Mouse (Mus musculus) embryonic facial prominence, embryonic 15.5 days (tissue): ENCODE results near the gene Mef2c. TPM values are rescaled to one million over a fixed set of nuclear protein-coding genes. Genes with fewer than 3 reads are reported as not detected.
A peak's percentile ranks its signal among the peaks of the same experiment; 100 is the strongest.

Experiments used
- ATAC-seq: fragments of 200-750 bp; cut with Nextera tagmentation; 2 replicates; pipeline ENCODE4 v1.8.0; 2017; ENCODE audit warnings: low read depth, moderate TSS enrichment; ENCODE audit not compliant: insufficient number of reproducible peaks, low FRiP score, low TSS enrichment
- H3K27ac ChIP-seq: fragments of 300-500 bp; sonication (generic); replicated peaks from 2 replicates; pipeline ENCODE4 v1.5.1; 2015; ENCODE audit warnings: mild to moderate bottlenecking, inconsistent platforms
- H3K27me3 ChIP-seq: fragments of 300-500 bp; sonication (generic); 2 replicates; pipeline ENCODE4 v1.6.1; 2015; ENCODE audit warnings: inconsistent platforms
- H3K36me3 ChIP-seq: fragments of 300-500 bp; sonication (generic); 2 replicates; pipeline ENCODE4 v1.6.1; 2015; ENCODE audit warnings: mild to moderate bottlenecking, inconsistent platforms
- H3K4me1 ChIP-seq: fragments of 300-500 bp; sonication (generic); 2 replicates; pipeline ENCODE4 v1.6.1; 2015; ENCODE audit warnings: inconsistent platforms
- H3K4me2 ChIP-seq: fragments of 300-500 bp; sonication (generic); replicated peaks from 2 replicates; pipeline ENCODE4 v1.6.1; 2015; ENCODE audit warnings: mild to moderate bottlenecking, inconsistent platforms
- H3K4me3 ChIP-seq: fragments of 300-500 bp; sonication (generic); replicated peaks from 2 replicates; pipeline ENCODE4 v1.5.1; 2015; ENCODE audit warnings: mild to moderate bottlenecking, inconsistent platforms
- H3K9ac ChIP-seq: fragments of 300-500 bp; sonication (generic); 2 replicates; pipeline ENCODE4 v1.6.1; 2015; ENCODE audit warnings: inconsistent platforms
- H3K9me3 ChIP-seq: fragments of 300-500 bp; sonication (generic); replicated peaks from 2 replicates; pipeline ENCODE4 v1.6.1; 2016; ENCODE audit warnings: inconsistent platforms
- WGBS: fragments of 180-500 bp; shearing (Covaris S2); methylation state at CpG from one replicate; pipeline ENCODE4 v1.1.7; 2015; 5-methylcytosine and 5-hydroxymethylcytosine counted together
- polyA plus RNA-seq: library from polyadenylated mRNA; unstranded; fragments of >200 nt; fragmentation: Nextera tagmentation; extraction: Ambion mirVana; gene quantifications from 2 replicates; pipeline ENCODE4 v1.2.1, GENCODE M21; 2015

Mef2c gene
- polyA plus RNA-seq, 1 experiment from 2014 or later: 166 TPM

DNA sequence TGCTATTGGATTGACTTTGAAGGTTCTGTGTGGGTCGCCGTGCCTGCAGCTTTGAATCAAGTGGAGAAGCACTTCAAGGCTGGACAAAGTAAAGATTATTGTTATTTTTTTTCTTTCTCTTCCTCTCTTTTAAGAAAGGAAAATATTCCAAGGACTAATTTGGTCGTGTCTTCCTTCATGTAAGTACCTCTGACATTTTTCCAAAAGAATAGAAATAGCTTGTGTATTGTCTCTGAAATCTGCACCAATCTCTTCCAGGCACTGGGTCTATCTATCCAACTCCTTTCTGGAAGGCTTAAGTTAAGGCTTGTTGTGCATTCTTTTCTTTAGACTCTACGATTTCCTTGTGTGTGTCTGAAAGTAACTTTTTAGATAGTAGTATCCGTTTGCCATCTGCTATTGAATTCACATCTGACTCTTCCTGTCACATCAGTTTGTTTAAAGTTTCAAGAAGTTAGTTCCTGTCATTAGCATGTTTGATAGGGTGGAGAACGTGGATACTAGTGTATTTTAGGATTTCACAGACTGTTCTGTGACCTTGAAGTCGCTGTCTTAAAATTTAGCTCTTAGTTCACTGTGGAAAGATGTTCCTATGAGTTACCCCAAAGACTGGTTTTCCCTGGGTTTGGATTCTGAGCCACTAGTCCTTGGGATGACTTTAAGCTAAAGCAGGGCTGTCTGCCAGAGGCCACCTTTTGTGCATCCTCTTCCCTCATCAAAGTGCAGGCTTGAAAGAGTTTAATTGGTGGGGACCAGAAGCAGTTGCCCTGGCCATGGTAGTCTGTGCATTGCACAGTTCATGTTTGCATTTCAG, 21.3 kb downstream of the Mef2c start:
- H3K4me3 ChIP-seq: peak overlapping the region; percentile 68

DNA sequence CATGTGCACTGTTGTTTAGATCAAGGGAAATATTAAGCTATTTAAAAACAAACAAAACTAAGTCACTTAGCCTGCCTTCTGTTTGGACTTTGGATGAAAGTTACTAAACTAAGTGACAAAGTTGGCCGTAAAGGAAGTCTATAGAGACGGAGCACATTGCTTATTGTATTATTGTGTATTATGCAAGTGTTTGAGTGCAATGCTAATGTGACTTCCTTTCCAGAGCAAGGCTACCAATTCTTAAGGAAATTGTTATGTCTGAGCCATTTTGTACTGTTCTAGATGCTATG, 21.8 kb downstream of the Mef2c start:
- 45% methylated on average over 2 of the region's 2 CpGs for WGBS
- Histone ChIP-seq H3K4me2 (peak overlapping the region; percentile 62), H3K9me3 (no peaks in the 10 kb centered on the region), H3K9ac (peak overlapping the region; percentile 24), H3K4me3 (peak overlapping the region; percentile 68), H3K27ac (peak overlapping the region; percentile 92), H3K4me1 (no peaks in the 10 kb centered on the region), H3K27me3 (no peaks in the 10 kb centered on the region), H3K36me3 (no peaks in the 10 kb centered on the region)
- no peak for ATAC-seq

More for the DNA sequence above, 21.3 kb downstream of the Mef2c start:
- no peak for ATAC-seq
- 6% methylated on average over 7 of the region's 7 CpGs for WGBS
- peak overlapping the region; percentile 62 for H3K4me2 ChIP-seq
- no peaks in the 10 kb centered on the region for H3K4me1 ChIP-seq
- no peaks in the 10 kb centered on the region for H3K9me3 ChIP-seq
- H3K27me3 ChIP-seq: no peaks in the 10 kb centered on the region
- no peaks in the 10 kb centered on the region for H3K36me3 ChIP-seq
- peak overlapping the region; percentile 92 for H3K27ac ChIP-seq
- peak overlapping the region; percentile 24 for H3K9ac ChIP-seq

DNA sequence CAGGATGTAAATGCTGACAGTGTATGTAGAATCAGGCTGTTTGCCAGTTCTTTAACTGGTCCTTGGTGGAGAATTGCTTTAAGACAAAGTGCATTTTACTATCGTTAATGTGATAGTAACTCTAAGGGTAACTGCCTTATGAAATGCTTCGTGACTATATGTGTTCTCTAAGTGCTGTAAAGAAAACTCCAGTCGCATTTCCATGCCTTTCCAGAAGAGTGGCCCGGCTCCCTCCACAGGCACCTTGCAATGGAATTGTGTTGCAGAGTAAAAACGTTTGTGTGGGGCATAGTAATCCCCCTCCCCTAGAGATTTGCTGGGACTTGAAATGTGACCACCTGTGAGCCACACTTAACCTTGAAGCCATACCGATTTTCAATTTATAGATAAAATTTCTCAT, 22.2 kb downstream of the Mef2c start:
- Histone ChIP-seq H3K4me2 (peak overlapping the region; percentile 62), H3K36me3 (no peaks in the 10 kb centered on the region), H3K9ac (peak overlapping the region; percentile 24; the same call in 1 of the 2 replicates), H3K9me3 (no peaks in the 10 kb centered on the region), H3K27ac (peak overlapping the region; percentile 92), H3K4me1 (no peaks in the 10 kb centered on the region), H3K4me3 (peak overlapping the region; percentile 68), H3K27me3 (no peaks in the 10 kb centered on the region)
- 23% methylated on average over 6 of the region's 6 CpGs for WGBS
- ATAC-seq: no peak

DNA sequence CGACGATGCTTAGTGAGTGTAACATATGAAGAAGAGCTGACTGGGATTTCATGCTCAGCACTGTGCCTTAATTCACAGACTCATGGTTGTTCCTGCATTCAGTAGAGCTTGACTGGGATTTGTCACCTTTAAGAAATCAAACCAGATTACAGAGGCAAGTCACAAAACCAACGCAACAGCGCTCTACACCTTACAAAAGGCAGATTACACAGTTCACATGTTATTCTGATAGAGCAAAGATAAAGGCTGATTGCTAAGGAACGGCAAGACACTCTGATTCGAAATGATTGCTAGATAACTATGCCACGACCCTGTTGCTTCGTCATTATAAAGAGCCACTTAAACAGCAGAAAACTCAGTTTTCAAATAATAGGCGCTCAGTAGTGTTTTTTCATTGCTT, 24.1 kb downstream of the Mef2c start:
- Histone ChIP-seq H3K27ac (no peak overlapping the region), H3K9me3 (no peaks in the 10 kb centered on the region), H3K27me3 (no peaks in the 10 kb centered on the region), H3K4me3 (peak overlapping the region; percentile 28), H3K36me3 (no peaks in the 10 kb centered on the region), H3K4me1 (peaks cover 4% of the 10 kb centered on the region; the same call in 1 of the 2 replicates), H3K4me2 (peak overlapping the region; percentile 33), H3K9ac (no peak overlapping the region)
- no peak for ATAC-seq
- 65% methylated on average over 9 of the region's 9 CpGs for WGBS

DNA sequence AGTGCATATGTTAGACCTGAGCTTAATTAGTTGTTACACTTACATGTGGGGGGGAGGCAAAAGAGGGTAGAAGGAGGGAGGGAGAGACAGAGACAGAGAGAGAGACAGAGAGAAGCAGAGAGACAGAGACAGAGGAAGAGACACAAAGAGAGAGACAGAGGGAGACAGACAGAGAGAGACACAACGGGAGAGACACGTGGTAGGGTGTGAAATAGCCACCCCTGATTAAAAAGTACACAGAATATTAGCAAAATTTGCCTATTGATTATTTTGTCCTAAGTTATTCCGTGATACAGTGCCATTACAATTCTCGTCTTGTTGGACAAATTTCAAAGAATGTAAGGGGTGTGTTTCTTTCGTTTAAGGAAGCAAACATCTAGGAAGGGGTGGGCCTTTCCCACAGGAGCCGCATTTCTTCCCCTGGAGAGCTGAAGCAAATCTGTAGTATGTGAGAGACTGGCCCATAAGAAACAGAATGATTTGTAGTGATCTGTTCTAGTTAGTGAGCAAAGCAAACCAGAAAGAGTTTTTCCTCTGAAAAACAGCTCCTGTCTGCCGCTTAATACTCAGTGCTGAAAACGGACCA, 26.0 kb downstream of the Mef2c start:
- WGBS: 60% methylated on average over 8 of the region's 8 CpGs
- ATAC-seq: no peak
- peak overlapping the region; percentile 24 for H3K4me2 ChIP-seq

DNA sequence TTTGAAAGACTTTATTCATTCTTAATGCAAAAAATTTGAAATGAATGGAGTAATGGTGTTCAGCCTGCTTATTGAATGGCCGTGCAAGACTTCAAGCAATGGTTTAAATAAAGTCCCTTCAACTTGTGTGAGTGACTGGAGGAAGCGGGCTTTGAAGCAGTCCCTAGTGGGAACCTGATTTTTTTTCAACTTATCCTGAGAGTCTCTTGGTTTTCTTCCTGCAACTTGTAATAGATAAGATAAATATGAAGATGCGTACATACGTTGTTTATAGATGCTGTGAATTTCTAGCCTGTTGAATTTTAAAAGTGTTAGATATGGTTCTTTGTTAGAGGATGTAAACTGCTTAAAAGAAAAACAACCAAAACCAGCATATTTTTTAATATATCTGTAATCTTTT, 27.1 kb downstream of the Mef2c start:
- ATAC-seq: no peak
- Histone ChIP-seq H3K27ac (no peak overlapping the region), H3K4me3 (no peak overlapping the region), H3K9me3 (no peaks in the 10 kb centered on the region), H3K4me2 (no peak overlapping the region), H3K27me3 (no peaks in the 10 kb centered on the region), H3K36me3 (no peaks in the 10 kb centered on the region), H3K9ac (no peak overlapping the region), H3K4me1 (peaks cover 4% of the 10 kb centered on the region; the same call in 1 of the 2 replicates)
- 79% methylated on average over 4 of the region's 4 CpGs for WGBS

More for the DNA sequence above, 26.0 kb downstream of the Mef2c start:
- peaks cover 4% of the 10 kb centered on the region; the same call in 1 of the 2 replicates for H3K4me1 ChIP-seq
- no peak overlapping the region for H3K27ac ChIP-seq
- H3K9me3 ChIP-seq: no peaks in the 10 kb centered on the region
- peak overlapping the region; percentile 8; the same call in 1 of the 2 replicates for H3K4me3 ChIP-seq
- H3K9ac ChIP-seq: no peak overlapping the region
- no peaks in the 10 kb centered on the region for H3K27me3 ChIP-seq
- no peaks in the 10 kb centered on the region for H3K36me3 ChIP-seq

DNA sequence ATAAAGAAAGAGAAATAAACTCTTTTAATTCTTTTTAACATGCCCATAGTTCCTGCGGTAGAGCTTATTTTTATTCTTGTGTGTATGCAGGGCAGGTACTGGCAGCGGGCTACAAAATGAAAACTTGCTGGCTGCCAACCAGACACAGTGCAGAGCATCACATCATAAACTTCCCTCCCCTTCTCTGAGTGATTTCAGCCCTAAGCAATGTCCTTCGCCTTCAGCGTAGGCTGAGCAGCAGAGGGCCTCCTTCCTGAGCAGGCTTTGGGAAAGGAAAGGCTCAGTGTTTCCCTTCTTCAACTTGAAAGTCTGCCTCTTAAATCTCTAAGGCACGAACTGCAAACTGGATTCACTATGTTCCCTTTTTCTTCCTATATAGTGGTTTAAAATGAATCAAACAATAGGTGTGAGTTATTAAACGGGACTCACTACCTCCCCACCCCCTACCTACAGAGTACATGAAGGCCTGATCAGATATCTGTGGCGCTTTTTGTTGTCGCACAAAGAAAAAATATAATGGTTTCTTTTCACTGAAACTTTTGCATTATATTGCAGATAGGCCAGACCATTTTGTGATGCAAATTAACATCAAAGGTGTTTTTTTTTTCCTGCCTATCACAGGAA, 28.2 kb downstream of the Mef2c start:
- ATAC-seq: no peak; the same call in 1 of the 2 replicates
- Histone ChIP-seq H3K4me1 (peaks cover 4% of the 10 kb centered on the region; the same call in 1 of the 2 replicates), H3K27me3 (no peaks in the 10 kb centered on the region), H3K9ac (no peak overlapping the region), H3K36me3 (no peaks in the 10 kb centered on the region), H3K4me3 (no peak overlapping the region), H3K27ac (peak overlapping the region; percentile 44; the same call in 1 of the 2 replicates), H3K9me3 (no peaks in the 10 kb centered on the region), H3K4me2 (0 out of 2 replicates have a peak overlapping the region, but pooled peaks have one; percentile 15)
- 43% methylated on average over 8 of the region's 8 CpGs for WGBS

DNA sequence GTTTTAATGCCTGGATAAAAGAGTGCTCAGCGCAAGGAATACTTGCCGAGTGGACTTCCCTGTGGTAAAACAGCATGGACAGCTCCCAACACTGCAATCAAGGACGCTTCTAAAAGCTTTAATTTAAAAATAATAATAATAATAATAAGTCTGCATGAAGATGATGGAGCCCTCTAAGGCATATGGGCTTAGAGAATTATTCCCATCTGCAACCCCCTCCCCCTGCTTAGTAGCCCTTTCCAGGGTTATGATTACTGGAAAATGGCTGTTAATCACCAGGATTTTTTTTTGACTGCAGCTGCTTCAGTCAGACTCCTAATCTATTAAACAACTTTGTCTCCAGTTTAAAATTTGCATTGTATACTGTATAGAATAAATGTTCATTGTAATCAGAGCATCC, 32.5 kb downstream of the Mef2c start:
- ATAC-seq: no peak
- peaks cover 4% of the 10 kb centered on the region; the same call in 1 of the 2 replicates for H3K4me1 ChIP-seq
- H3K27ac ChIP-seq: no peak overlapping the region
- WGBS: 67% methylated on average over 3 of the region's 3 CpGs
- no peak overlapping the region for H3K9ac ChIP-seq
- H3K27me3 ChIP-seq: no peaks in the 10 kb centered on the region
- no peaks in the 10 kb centered on the region for H3K36me3 ChIP-seq
- no peak overlapping the region for H3K4me2 ChIP-seq
- H3K4me3 ChIP-seq: no peak overlapping the region
- H3K9me3 ChIP-seq: no peaks in the 10 kb centered on the region

DNA sequence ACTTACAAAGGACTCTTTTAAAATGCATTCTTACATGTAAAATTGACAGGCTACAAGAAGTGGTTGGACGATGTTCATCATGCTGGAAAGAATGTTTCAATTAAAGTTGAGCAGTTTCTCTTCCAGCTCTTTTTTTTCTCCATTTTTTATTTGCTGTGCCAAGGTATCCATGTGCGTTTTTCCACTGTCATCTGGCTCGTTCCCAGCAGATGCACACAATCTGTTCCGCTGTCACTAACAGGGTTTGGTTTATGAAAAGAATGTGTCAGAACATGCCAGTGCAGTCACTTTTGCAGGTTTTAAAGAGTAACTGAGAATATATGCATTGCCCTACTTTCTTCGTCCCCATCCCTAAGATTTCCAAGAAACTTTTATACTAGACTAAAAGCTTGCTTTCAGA, 33.3 kb downstream of the Mef2c start:
- H3K9me3 ChIP-seq: no peaks in the 10 kb centered on the region
- no peak overlapping the region for H3K4me2 ChIP-seq
- 23% methylated on average over 5 of the region's 5 CpGs for WGBS
- H3K9ac ChIP-seq: no peak overlapping the region
- no peak overlapping the region for H3K4me3 ChIP-seq
- ATAC-seq: no peak
- H3K27me3 ChIP-seq: no peaks in the 10 kb centered on the region
- H3K4me1 ChIP-seq: peaks cover 2% of the 10 kb centered on the region; the same call in 1 of the 2 replicates
- H3K36me3 ChIP-seq: no peaks in the 10 kb centered on the region
- H3K27ac ChIP-seq: no peak overlapping the region

DNA sequence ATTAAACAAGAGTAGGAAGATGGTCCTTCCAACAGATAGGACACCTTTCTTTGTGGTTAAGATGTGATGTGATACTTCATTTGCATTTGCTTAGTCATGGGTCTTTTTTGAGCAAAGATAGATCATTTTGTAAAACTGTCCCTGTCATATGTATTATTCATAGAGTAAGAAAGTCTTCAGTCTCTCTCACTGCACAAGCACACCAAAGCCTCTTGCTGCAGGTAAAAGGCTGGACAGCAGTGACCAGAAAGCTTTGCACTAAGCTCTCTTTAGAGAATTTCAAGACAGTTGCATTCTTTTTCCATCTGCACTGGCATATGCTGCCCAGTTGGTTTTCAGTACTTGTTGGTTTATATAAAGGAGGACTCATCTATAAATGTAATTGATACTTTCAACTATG, 36.1 kb downstream of the Mef2c start:
- H3K4me3 ChIP-seq: no peak overlapping the region
- H3K9ac ChIP-seq: no peak overlapping the region
- no peak for ATAC-seq
- no peak overlapping the region for H3K4me2 ChIP-seq
- H3K27ac ChIP-seq: no peak overlapping the region
- H3K9me3 ChIP-seq: no peaks in the 10 kb centered on the region
- H3K27me3 ChIP-seq: no peaks in the 10 kb centered on the region
- H3K4me1 ChIP-seq: no peaks in the 10 kb centered on the region
- H3K36me3 ChIP-seq: no peaks in the 10 kb centered on the region

DNA sequence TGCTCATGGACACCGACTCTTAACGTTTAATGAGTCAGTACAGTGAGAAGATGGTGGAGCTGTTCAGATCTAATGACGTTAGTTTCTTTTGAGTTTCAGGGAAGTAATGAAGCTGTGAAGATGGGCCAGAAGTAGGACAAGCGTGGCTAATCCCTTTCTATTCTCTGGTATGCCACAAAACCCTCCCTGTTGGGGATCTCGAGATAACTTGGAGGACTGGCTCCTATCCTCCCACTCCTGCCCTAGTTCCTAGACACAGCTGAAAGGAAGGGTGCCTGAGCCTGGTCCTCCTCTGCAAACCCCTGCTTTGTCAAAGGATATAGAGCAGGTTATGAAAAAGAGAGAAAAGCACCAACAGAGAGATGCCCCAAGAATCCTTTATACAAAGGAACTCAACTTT, 38.8 kb downstream of the Mef2c start:
- no peak overlapping the region for H3K4me3 ChIP-seq
- H3K4me2 ChIP-seq: no peak overlapping the region
- no peaks in the 10 kb centered on the region for H3K36me3 ChIP-seq
- ATAC-seq: no peak
- H3K9me3 ChIP-seq: no peaks in the 10 kb centered on the region
- 52% methylated on average over 5 of the region's 5 CpGs for WGBS
- no peaks in the 10 kb centered on the region for H3K4me1 ChIP-seq
- no peaks in the 10 kb centered on the region for H3K27me3 ChIP-seq
- H3K9ac ChIP-seq: no peak overlapping the region
- no peak overlapping the region for H3K27ac ChIP-seq
